Mouse (Mus musculus): ENCODE measurements around the gene Znrf1.

Gene Znrf1

DNA sequence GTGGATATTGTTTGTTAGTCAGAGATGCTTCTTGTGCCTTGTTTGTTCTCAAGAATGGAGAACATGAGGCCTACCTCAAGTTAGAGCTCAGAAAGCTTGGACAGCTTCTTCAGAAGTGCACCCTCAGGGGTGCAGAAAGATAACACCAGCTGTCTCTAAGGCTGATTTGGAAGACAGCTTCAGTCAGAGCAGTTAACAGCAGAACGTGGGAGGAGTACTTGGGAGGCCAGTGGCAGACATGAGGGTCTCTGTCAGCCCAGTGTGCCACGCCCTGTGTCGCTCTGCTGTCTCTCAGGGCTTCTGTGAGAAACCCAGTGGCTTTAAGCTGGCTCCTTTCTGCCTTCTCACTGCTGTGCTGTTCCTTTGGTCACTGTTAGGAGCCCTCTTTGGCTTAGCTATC is 32.1 kb downstream of the Znrf1 start:
- DNase-seq (ENCODE audit: low spot score), result no peak

DNA sequence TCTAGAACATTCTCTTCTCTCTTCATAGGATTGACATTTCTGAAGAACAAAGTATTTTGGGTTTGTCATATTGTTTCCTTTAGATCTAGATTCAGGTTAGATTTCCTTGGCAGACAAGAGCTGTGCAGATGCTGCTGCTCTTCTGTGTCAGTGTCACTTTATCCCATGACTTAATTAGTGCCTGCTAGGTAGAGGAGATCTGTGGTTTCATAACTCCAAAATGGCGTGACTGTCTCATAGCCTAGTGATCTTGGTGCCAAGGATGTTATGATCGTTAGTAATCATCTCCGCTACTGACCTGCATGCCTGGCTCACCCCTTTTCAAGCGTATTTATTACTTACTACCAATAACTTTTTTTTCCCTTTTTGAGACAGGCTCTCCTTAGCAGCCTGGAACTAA is 34.0 kb downstream of the Znrf1 start:
- DNase-seq (ENCODE audit: low spot score), result no peak

DNA sequence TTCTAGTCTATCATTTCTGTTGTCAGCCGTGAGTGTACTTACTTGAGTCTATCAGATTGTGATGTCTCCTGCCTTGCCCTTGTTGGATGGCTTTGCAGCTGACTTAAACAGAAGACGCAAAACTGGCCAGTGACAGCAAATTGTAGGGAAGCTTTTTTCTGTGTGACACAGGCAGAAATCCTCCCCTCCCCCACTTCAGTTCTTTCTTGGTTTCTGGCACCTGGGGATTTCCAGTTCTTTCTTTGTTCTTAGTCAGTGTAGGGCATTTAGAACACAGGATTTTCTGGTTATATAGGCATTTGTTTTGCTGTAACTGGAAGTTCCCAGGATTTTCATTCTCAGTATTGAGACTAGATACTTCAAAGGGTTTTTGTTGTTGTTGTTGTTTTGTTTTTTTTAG is 34.5 kb downstream of the Znrf1 start:
- no peak for DNase-seq (ENCODE audit: low spot score)

DNA sequence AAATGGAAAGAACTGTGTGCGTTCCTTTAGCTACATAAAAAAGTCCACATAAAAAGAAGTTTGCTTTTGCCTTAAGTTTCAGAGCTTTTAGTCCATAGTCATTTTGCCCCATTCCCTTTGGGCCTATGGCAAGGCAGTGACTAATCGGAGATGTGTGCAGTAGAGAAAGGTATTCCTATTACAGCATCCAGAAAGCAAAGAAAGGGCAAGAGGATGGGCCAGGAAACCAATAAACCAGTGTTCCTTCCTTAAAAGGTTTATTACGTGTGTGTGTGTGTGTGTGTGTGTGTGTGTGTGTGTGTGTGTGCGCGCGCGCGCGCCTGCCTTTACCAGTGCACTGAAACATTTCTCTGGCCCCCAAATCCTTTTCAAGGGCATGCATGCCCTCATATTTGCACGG is 35.8 kb downstream of the Znrf1 start:
- no peak for DNase-seq (ENCODE audit: low spot score)

DNA sequence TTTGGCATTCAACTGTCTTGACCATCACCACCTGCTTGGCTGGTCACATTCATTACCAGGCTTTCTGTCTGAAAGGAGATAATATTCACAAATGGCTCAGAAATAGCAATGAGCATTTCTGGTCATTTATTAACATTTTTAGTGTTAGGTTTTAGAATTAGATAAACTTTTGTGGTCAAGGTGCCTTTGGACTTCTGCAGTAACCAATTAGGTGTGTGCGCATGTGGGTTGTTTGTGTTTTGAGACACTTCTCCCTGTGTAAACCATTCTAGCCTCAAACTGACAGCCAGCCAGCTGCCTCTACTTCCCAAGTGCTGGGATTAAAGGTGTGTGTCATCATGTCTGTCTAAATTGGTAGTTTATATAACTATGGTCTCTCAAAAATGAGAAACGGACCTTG is 36.5 kb downstream of the Znrf1 start:
- no peak for DNase-seq (ENCODE audit: low spot score)

DNA sequence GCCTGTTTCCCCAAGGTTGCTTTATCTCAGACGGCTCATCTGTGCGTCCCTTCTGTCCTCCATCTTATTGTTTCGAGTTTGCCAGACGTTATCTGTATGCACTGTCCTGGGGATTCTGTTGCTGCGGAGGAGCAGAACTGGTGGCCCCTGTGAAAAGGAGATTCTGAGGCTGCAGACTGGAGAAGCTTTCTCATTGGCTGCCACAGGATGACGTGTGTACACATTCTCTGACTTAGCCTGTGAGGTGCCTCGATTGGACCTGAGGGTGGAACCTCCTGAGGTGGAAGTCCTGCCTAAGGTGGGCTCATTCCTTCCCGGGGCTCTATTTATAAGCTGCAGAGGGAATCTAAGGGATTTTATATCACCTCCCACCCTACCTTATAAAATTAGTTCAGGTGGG is 37.7 kb downstream of the Znrf1 start:
- DNase-seq (ENCODE audit: low spot score), result peak; percentile 32

DNA sequence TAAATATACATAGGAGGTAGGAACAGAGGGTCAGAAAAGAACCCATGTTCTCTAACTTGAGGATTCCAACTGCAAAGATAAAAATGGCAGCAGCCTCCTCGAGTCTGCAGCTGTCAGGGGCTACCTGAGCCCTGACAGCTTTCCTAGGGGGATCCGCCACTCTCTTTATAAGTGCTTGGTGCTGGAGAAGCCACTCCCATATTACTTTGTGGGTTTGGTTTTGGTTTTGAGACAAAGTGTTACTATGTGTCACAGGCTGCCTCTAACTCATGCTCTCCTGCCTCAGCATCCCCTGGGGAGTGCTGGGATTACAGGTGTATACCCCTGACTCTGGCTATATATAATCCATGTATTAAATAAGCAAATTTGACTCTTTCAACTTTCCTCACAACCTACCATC is 38.1 kb downstream of the Znrf1 start:
- no peak for DNase-seq (ENCODE audit: low spot score)

DNA sequence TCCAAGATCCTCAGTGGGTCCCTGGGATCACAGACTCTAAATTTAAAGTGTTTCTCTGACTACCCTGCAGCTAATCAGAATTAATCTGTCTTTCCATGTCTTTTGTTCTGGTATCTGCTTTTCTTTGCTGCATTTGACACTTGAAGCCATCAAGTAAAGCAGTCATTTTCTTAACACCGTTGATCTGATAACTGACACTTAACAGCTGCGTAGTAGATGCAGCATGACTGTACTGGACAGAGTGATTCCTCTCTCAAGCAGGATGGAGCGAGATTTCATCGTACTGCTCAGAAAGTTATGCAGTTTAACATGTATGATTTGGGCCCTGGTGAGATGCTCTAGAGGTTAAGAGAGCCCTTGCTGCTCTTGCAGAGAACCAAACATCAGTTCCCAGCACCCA is 39.6 kb downstream of the Znrf1 start:
- DNase-seq (ENCODE audit: low spot score), result no peak

DNA sequence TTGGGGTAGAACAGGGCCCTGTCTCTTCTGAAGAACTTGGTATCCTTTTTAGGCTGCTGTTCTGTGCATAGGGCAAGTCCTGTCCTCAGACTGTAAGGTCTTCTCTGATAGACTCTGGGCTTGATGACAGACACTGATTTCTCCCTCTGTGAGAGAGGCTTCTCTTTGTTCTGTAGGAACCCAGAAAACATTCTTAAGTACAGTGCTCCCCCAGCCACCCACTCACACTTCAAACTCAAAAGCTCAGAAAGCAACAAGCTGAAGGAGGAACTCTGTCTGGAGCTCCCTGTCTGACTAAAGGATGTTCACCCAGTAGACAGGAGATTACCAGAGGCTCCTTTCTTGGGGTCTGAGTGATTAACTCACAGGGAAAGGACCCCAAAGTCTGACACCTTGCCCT is 40.6 kb downstream of the Znrf1 start:
- DNase-seq (ENCODE audit: low spot score), result no peak

DNA sequence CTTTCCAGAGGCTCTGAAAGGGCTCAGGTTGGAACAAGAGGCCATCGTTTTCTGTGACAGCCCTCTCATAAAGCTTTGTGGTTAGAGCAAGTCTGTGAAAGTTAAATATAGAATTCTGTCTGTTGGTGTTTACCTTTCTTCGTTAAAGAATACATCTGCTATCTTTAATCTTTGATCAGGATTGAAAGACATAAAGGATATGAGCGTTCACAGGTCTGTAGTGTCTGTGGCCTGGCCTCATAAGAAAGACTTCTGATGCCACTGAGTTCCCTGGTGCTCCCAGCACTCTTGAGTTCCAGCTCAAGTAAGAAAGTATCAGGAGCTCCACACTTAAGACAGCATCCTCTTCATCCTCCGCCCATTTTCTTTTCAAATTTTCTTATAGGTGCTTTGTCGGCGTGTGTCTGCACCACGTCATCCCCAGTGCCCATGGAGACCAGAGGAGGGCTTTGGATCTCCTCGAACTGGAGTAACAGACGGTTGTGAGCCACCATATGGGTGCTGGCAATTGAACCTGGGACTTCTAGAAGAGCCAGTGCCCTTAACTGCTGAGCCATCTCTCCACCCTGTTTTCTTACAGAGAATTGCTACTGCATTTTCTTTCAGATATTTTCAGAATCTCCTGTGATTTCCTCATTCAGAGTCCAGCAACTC is 42.1 kb downstream of the Znrf1 start:
- DNase-seq (ENCODE audit: low spot score), result no peak

DNA sequence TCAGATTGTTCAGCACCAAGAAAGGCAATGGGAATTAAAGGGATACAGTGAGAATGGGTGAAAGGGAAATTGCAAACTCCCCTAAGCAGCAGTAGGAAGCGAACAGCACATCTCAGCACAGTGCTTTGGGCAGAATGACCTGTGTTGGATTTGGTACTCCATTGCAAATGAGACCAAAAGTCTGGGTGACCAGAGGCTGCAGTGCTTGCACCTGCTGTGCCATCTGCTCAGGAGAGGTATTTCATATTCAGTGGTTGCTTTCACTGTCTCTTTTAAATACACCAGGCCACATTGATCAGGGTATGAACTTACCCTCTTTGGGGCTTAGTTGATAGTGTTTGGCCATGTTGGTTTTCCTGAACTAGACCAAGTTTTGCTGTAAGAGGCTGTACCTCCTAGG is 43.4 kb downstream of the Znrf1 start:
- no peak for DNase-seq (ENCODE audit: low spot score)

DNA sequence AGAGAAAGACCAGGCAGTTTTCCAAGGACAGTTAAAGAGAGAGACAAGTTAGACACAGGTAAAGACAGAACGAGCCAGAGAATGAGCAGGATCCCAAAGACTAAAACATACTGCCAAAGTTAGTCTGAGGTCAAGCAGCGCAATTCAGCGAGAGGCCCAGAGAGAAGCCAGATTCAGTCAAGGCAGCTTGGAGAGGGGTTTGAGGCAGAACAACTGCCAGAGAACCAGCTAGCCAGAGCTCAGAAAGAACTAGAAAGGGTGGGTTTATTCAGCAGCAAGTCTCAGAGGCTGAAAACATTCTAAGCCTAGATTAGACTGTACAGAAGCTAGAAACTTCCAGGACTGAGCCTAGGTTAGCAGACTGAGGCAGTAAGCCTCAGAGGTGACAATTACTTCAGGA is 44.4 kb downstream of the Znrf1 start:
- no peak for DNase-seq (ENCODE audit: low spot score)

DNA sequence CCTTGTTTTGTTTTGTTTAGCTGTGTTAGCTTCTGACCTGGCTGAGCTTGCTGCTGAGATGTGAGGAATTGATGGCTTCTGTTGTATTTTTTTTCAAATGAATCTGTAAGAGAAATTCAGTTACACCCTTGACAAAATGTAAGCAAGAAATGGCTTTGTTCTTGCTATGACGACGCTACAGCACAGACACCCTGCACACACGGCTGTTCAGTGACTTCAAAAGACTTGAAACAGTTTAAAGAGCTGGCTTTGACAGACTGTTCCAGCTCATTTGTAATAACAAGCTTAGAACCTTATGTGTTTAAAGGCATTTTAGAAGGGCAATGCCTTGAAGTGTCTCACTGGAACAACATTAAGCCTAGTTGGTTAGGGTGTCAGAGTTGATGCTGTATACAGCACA is 46.5 kb downstream of the Znrf1 start:
- no peak for DNase-seq (ENCODE audit: low spot score)

DNA sequence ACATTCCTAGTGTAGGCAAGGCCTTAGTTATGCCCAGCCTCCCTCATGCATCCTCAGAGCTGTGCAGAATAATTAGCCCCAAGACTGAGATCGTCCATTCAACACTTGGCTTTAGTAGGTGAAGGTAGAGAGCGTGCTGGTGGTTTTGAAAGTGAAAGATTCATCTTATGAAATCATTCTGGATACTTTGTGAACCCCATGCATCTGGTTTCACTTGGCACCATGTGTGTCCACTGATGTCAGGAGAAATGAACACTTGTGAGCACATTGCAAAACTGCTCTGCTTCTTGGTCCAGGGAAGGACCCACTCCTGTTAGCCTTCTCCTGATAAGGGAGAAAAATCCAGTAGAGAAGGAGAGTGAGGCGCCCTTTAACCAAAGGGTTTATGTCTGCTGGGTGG is 49.0 kb downstream of the Znrf1 start:
- no peak for DNase-seq (ENCODE audit: low spot score)

DNA sequence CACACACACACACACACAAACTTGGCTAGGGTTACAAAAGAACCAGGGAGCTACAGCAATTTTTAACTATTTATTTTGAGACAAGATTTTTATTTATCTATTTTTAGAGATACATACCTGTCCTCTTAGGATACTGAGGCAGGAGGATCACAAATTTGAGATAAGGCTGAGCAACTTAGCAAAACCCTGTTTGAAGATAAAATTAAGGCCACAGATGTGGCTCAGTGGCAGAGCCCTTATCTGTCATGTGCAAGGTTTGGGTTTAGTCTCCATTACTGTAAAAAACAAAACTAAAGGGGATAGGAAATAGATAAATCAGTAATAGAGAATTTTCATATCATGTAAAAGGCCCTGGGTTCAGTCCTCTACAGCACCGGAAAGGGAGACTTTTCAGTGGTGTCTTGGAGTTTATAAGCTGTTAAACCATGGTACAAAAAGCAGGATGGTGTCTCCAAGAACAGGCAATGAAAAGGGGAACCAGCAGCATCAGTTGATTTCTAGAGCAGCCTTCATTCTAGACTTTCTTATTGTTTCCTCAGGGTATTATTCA is 51.7 kb downstream of the Znrf1 start:
- no peak for DNase-seq (ENCODE audit: low spot score)

DNA sequence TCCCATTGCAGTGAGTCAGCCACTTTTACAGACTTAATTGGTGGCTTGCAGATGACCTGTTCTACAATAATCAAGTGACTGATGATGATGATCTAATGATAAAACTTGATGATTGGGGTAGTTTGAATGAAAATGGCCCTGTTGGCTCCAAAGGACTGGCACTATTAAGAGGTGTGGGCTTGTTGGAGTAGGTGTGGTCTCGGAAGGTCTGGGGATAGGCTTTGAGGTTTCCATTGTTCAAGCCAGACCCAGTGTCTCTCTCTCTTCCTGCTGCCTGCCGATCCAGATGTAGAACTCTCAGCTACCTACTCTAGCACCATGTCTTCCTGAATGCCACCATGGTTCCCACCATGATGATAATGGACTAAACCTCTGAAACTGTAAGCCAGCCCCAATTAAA is 52.4 kb downstream of the Znrf1 start:
- DNase-seq (ENCODE audit: low spot score), result no peak

DNA sequence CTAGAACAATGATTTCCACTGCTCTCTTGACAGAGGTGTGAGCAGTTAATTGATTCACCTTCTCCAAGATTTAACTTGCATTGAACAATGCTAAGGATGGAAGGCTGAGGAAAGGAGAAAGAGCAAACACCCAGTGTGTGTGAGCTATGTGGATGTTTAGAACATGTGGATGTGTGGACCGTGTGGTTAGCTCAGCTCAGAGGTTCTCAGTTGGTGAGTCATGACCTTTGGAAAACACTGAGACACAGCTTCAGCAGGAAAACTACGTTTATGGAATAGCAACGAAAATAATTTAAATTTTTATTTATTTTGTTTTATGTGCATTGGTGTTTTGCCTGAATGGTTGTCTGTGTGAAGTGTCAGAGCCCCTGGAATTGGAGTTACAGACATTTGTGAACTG is 54.3 kb downstream of the Znrf1 start:
- DNase-seq (ENCODE audit: low spot score), result no peak

DNA sequence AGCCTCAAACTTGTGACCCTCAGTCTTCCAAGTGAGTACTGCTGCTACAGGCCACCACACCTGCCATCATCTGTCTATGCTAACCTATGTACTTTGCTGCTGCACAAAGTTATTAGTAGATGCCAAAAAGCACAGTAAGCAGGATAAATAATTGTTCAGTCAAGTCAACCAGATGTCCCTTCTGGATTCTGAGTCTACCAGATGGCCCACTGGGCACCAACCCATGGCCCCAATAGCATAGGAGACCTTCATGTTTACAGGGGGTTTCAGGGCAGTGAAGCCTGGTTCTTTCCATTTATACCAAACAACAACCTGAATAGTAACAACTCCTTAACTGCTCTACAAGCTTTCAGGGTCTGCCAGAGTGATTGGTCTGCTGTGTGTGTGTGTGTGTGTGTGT is 55.3 kb downstream of the Znrf1 start:
- DNase-seq (ENCODE audit: low spot score), result no peak

DNA sequence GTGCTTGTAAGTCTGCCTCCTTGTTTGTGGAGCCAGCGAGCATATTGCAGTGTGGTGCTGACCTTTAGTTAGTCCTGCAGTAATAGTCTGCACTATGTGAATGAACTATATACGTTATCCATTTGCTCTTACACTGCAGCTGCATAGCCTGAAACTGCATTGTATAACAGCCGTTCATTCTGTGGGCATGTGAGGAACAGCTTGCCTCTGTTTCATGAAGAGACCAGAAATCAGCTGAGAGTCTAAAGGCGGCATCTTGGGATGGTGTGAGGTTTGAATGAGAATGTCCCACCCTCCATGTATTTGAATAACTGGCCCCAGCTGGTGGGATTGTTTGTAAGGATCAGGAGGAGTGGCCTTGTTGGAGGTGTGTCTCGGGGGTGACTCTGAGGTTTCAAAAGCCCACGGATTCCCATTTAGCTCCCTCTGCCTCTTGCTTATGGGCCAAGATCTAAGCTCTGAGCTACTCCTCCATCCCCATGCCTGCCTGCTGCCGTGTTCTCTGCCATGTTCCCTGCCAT is 56.6 kb downstream of the Znrf1 start:
- no peak for DNase-seq (ENCODE audit: low spot score)

DNA sequence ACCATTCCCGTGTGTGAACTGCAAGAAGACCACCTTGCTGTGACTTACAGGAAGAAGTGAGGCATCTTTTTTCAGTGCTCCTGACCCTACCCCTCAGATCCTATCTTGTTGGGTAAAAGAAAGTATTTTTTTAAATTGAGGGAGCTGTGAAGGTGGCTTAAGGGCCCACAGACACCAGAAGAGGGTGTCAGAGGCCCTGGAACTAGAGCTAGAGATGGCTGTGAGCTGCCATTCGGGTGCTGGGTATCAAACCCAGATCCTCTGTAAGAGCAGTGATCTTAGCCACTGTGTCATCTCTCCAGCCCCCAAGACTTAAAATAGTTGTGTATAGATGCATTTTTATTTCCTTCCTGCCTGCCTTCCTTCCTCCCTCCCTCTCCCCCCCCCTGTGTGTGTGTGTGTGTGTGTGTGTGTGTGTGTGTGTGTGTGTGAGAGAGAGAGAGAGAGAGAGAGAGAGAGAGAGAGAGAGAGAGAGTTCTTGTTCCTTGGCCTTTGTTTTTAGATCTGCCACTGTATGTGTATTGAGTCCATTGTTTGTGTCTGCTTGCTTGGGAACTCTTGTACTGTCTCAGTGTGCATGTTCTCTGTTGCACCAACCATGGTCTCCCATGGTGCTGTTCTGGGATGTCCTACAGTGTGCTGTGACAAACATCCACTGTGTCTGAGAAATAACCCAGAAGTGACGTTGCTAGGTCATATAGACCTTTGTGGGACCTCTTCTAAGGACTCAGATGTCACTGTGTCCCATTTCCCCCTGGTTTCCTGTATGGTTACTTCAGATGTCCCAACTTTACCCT is 58.3 kb downstream of the Znrf1 start:
- DNase-seq (ENCODE audit: low spot score), result no peak

DNA sequence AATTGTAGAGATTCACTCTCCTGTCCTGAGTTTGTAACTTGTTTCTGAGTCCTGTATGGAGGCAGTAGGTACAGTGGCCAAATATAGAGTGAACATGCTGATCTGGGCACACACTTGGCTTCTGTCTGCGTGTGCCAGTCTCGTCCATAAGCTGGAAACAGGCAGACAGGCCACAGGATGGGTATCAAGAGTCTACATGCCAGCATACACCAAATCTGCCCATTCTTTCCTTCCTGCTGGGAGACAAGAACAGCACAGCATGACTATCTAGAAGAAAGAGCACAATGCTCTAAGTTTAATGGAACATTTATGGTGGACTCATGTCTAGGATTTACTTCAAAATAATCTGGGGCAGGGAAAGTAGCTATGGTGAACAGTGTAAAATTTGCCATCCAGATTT is 59.1 kb downstream of the Znrf1 start:
- DNase-seq (ENCODE audit: low spot score), result no peak

DNA sequence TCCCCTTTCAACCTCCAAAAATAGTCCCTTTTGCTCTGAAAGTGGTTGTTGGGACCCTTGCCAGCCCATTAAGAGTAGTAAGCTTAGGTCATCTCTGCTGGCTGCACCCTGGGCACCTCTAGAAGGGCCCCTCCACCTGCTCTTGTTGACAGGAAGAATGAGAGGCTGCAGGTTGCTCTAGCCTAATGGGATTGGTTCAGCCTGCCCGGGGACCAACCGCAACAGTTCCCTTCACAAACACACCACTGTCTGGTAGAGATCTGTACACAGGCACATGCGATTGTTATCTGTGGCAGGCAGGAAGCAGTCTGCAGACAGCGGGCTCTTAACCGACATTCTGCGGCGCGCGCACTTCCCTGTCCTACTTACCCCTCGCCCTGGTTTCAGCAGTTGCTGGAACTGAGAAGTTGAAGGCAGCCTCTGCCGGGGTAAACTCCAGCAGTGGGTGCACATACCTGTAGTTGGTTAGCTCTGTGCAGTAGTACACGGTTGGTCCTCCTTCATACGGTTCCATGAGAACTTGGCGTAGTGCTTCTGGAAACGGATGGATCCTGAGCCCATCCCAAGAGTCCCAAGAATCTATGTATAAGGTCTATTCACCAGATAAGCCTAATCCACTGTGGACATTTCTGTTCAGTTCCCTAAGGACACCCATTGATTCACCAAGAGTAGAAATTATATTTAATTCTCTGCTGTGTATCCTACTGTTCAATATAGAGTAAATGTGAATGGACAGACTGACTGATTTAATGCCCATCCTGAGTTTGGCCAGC is 60.0 kb downstream of the Znrf1 start:
- DNase-seq (ENCODE audit: low spot score), result no peak

DNA sequence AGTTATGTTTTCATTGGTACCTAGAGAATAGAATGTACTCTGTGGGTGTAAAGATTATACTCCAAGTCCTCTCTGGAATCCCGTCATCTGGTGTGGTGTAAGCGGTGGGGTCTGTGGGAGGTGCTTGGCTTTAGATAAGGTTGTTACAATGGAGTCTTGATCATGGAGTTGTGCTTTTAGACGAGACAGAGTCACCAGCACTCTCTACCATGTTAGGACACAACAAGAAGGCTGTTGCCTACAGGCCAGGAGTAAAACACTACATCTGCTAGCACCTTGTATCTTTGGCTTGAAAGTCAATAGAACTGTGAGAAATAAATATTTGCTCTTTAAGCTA is 60.6 kb downstream of the Znrf1 start:
- no peak for DNase-seq (ENCODE audit: low spot score)
